Mouse (Mus musculus) MEL (cell line): ENCODE measurements around the gene Cuta.
A peak's percentile ranks its signal among the peaks of the same experiment; 100 is the strongest.

Experiments
- CTCF ChIP-seq, 3 experiments: IDR thresholded peaks in 2 of 3; conservative IDR thresholded peaks in 1 of 3; 2 replicates each; pipeline ENCODE4 v1.5.1; 2011 to 2012; ENCODE audit warnings: low read length in 3 of 3, low read depth in 2 of 3, mild to moderate bottlenecking in 2 of 3, improper control_type of control experiment in 1 of 3, inconsistent platforms in 1 of 3, mixed read lengths in 1 of 3, moderate library complexity in 1 of 3; ENCODE audit not compliant: control insufficient read depth in 1 of 3, insufficient read depth in 1 of 3, poor library complexity in 1 of 3, severe bottlenecking in 1 of 3
- E2F4 ChIP-seq: IDR thresholded peaks from 2 replicates; pipeline ENCODE4 v1.6.1; 2011; ENCODE audit warnings: low read depth, low read length, improper control_type of control experiment, borderline replicate concordance
- EP300 ChIP-seq, 2 experiments: IDR thresholded peaks; 2 replicates each; pipeline ENCODE4 v1.6.1; 2011; ENCODE audit warnings: improper control_type of control experiment in 2 of 2, low read length in 2 of 2, low read depth in 1 of 2, mild to moderate bottlenecking in 1 of 2
- GATA1 ChIP-seq: IDR thresholded peaks from 2 replicates; pipeline ENCODE4 v1.6.1; 2011; ENCODE audit warnings: low read depth, low read length, improper control_type of control experiment
- MAFK ChIP-seq: IDR thresholded peaks from 2 replicates; pipeline ENCODE4 v1.6.1; 2011; ENCODE audit warnings: low read depth, mild to moderate bottlenecking, low read length, improper control_type of control experiment, borderline replicate concordance
- NRF1 ChIP-seq: IDR thresholded peaks from 2 replicates; pipeline ENCODE4 v1.6.1; 2014; ENCODE audit warnings: low read depth, mild to moderate bottlenecking, inconsistent platforms, low read length, improper control_type of control experiment, moderate library complexity; ENCODE audit not compliant: poor library complexity, insufficient read depth, severe bottlenecking
- POLR2A ChIP-seq, 2 experiments: IDR thresholded peaks; 2 replicates each; pipeline ENCODE4 v1.6.1; 2011 to 2012; ENCODE audit warnings: low read length in 2 of 2, mild to moderate bottlenecking in 2 of 2, control low read depth in 1 of 2, improper control_type of control experiment in 1 of 2, low read depth in 1 of 2, moderate library complexity in 1 of 2; ENCODE audit not compliant: control insufficient read depth in 1 of 2, insufficient read depth in 1 of 2, poor library complexity in 1 of 2

GRCm38 (mm10) chr17:26979426-26979825 lies 40.1 kb upstream of the Cuta start:
- TF ChIP-seq CTCF (IDR thresholded peaks at IDR 0.05 in 2 of 3, conservative IDR thresholded peaks at IDR 0.05 in 1 of 3; ENCODE audit: control insufficient read depth in 1 of 3, insufficient read depth in 1 of 3, low read depth in 2 of 3, low read length in 3 of 3, poor library complexity in 1 of 3, severe bottlenecking in 1 of 3) (no peak), POLR2A (IDR thresholded peaks at IDR 0.05; ENCODE audit: control insufficient read depth in 1 of 2, insufficient read depth in 1 of 2, low read depth in 1 of 2, low read length in 2 of 2, poor library complexity in 1 of 2) (peak in 1 of 2 experiments; percentile 17; a peak in 1 of 4 replicates), MAFK (no peak), GATA1 (no peak), NRF1 (no peak), EP300 (IDR thresholded peaks at IDR 0.05; ENCODE audit: low read depth in 1 of 2, low read length in 2 of 2) (no peak; a peak in 1 of 4 replicates), E2F4 (no peak)
